Mouse (Mus musculus): ENCODE measurements around the gene Prss57.
"Not testable (repeated sequence)": the region's sequence is repeated elsewhere in the genome, so short reads cannot be mapped to it uniquely, and the experiment has no call there.

- not testable (repeated sequence) for TF ChIP-seq CTCF, EP300 (IDR thresholded peaks at IDR 0.05)
These were observed 31.1 kb downstream of the Prss57 start for GRCm38 (mm10) chr10:79759675-79760074.

Measured in lung, postnatal 0 days (tissue).